Mouse (Mus musculus) bone marrow, adult 2 months (tissue): ENCODE data around the gene Usf1. TPM values are rescaled to one million over a fixed set of nuclear protein-coding genes. Genes with fewer than 3 reads are reported as not detected.
A peak's percentile ranks its signal among the peaks of the same experiment; 100 is the strongest.

Experiments used
- H3K27ac ChIP-seq: fragments of 200-500 bp; 2 replicates; pipeline ENCODE4 v1.5.1; 2012; ENCODE audit warnings: low read depth, mild to moderate bottlenecking, control low read depth, inconsistent platforms, low read length; ENCODE audit not compliant: control insufficient read depth, poor library complexity, insufficient read depth
- H3K4me1 ChIP-seq: fragments of 200-500 bp; 2 replicates; pipeline ENCODE4 v1.6.1; 2011; ENCODE audit warnings: low read length; ENCODE audit not compliant: control insufficient read depth, insufficient read depth
- H3K4me3 ChIP-seq: fragments of 200-500 bp; replicated peaks from 2 replicates; pipeline ENCODE3; 2011; ENCODE audit warnings: mild to moderate bottlenecking, low read depth, low read length, control low read depth; ENCODE audit not compliant: control insufficient read depth
- CTCF ChIP-seq: fragments of 200-500 bp; IDR thresholded peaks from 2 replicates; pipeline ENCODE4 v1.5.1; 2011; ENCODE audit warnings: low read length, control low read depth; ENCODE audit not compliant: control insufficient read depth, insufficient read depth
- POLR2A ChIP-seq: fragments of 200-500 bp; IDR thresholded peaks from 2 replicates; pipeline ENCODE4 v1.6.1; 2011; ENCODE audit warnings: low read depth, mild to moderate bottlenecking, control low read depth, low read length, borderline replicate concordance; ENCODE audit not compliant: control insufficient read depth
- WGBS: fragments of 180-500 bp; shearing (Covaris S2); methylation state at CpG from one replicate; pipeline ENCODE4 v1.1.7; 2018; 5-methylcytosine and 5-hydroxymethylcytosine counted together
- polyA plus RNA-seq: library from polyadenylated mRNA; stranded (reverse); fragments of >200 nt; gene quantifications from 2 replicates; pipeline ENCODE4 v1.2.4, GENCODE M21; 2011; ENCODE audit warnings: low replicate concordance; ENCODE audit not compliant: missing spikeins, insufficient read depth, insufficient read length

Gene Usf1
- polyA plus RNA-seq, 1 experiment, result 92.2 TPM

DNA sequence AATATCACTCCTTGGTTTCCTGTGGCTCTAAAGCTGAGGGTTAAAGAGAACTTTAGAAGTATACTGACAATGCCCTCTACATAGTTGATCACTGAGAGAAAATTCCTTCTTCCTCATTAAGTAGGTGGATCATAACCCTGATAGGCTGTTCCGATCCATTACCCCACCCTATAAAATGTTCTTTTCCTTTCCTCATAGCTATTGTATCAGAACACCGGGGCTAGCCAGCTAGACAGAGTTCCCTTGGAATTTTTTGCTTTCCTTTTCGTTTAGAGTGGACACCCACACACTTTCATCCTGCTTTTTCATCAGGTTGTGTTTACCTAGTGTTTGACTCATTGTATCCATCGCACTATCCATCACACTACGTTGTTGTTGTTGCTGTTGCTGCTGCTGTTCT lies 13.5 kb downstream of the Usf1 start:
- TF ChIP-seq CTCF, result no peak
- H3K27ac ChIP-seq, result no peak overlapping the region
- H3K4me3 ChIP-seq, result no peak overlapping the region
- WGBS, result 74% methylated on average over 5 of the region's 5 CpGs
- H3K4me1 ChIP-seq, result no peaks in the 10 kb centered on the region

DNA sequence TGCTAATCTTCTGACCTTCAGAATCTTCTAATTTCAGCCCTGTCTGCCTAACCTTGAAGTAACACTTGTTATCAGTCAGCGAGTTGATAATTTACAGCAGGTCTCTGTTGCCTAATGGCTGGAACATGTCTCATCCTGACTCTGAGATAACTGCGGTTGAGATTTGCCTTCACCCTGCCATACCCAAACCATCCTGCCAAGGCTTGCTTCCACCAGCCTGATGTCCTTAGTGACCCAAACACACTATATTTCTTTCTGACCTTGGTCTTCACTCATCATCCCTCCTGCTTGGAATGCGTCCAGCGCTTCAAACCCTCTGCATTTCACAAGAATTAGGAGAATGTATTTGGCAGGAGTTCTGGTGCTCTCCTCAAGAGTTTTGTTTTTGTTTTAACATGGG lies 14.0 kb downstream of the Usf1 start:
- no peak overlapping the region for H3K27ac ChIP-seq
- no peaks in the 10 kb centered on the region for H3K4me1 ChIP-seq
- 83% methylated on average over 4 of the region's 4 CpGs for WGBS
- no peak overlapping the region for H3K4me3 ChIP-seq
- TF ChIP-seq CTCF (no peak), POLR2A (no peak)

DNA sequence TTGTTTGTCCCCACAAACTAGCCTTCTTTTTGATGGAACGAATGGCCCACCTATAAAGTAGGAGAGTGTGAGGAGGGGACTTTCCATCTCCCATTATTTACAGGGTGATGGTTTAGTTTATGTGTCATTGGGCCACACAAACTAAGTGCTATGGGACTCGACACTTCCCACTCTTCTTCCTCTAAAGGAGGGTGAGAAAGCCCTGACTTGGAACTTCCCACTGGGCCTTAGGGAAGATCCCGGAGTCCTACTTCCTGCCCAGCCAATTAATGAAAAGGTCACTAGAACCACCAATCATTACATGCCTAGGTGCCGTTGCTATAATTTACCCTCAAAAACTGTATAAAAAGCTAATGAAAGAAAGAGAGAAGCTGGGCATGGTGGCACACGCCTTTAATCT lies 21.0 kb downstream of the Usf1 start:
- Histone ChIP-seq H3K4me3 (no peak overlapping the region), H3K4me1 (no peaks in the 10 kb centered on the region; the same call in 1 of the 2 replicates), H3K27ac (no peak overlapping the region)
- WGBS, result 71% methylated on average over 5 of the region's 5 CpGs
- no peak for TF ChIP-seq CTCF
- no peak for TF ChIP-seq POLR2A

DNA sequence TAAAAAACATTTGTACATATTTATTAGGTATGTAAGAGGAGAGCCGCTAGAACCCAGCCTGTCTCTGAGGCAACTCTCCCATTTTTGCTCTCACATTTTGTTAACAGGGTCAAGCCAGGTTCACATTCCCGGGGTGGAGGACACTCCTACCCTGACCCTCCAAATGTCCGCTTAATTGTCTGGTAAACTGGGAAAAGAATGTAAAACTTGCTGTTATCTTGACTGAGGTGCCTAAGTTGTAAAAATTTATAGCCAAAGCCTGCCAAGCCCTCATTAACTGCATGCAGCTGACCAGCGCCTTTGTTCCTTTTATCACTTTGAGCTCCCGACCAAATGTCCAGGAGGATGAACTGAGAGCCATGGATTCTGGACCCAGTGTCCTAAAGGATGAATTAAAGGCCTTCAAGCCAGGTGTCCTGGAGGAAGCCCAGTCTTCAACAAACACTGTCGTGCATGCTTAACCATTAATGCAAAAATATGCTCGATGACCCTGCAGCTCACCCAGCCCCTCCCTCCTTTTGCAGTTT lies 24.2 kb downstream of the Usf1 start:
- WGBS, result 74% methylated on average over 7 of the region's 7 CpGs
- no peak overlapping the region for H3K4me3 ChIP-seq
- no peaks in the 10 kb centered on the region; the same call in 1 of the 2 replicates for H3K4me1 ChIP-seq
- TF ChIP-seq POLR2A, result no peak
- TF ChIP-seq CTCF, result no peak
- H3K27ac ChIP-seq, result no peak overlapping the region

DNA sequence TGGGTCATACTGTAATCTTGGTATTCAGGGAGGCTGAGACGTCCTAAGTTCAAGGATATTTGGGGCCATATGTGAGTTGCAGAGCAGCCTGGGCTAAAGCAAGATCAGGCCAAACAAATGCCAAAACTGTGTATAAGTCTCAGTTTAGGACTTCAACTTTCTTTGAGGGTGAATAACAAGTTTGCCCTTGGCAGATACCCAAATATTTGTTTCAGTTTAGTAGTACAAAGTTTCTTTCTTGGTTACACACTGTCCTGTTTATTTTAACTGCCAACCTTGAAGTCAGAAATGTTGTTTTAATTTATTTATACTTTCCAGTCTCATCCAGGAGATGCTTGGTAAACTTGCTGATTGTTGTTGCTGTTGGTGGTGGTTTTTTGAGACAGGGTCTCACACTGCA lies 24.9 kb downstream of the Usf1 start:
- 68% methylated on average over 1 of the region's 1 CpGs for WGBS
- Histone ChIP-seq H3K4me3 (no peak overlapping the region), H3K27ac (no peak overlapping the region), H3K4me1 (no peaks in the 10 kb centered on the region; the same call in 1 of the 2 replicates)
- TF ChIP-seq POLR2A (no peak), CTCF (no peak)

DNA sequence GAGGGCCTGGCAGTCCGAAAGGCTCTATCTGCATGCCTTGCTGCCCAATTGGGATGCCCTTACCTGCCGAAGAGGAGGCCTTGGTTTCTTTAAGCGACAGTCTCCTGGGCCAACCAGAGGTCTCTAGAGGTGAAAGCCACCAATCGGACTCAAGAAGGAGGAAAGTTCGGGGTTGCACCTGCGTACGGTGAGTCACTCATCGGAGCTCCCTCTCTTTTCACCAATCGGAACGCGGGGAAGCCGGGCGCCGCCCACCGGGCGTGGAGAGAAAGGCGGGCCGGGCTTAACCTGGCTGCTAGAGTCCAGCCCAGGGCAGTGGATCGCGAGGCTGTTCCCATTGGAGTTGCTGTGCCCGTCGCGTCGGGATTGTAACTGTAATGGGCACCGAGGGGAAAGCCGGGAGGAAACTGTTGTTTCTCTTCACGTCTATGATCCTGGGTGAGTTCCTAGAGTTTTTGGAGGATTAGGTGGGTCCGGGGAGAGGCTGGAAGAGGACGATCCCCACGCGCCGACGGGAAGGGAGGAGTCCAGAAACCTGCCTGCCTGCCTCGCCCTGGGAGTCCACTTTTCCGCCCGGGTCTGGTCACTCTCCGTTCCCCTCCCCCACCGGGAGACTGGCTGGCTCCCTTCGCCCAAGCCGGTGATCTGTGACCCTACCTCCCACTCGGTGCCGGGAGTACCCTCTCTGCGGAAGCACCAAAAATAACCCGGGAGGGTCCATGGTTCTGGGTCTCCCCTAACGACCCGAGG lies 26.3 kb downstream of the Usf1 start, which contains the start of gene F11r:
Gene F11r (plus strand): TSS at position 272 of the 750 bp plus-strand sequence.
- Histone ChIP-seq H3K4me3 (peak within 1 kb of the TSS; percentile 16), H3K27ac (no peak within 1 kb of the TSS), H3K4me1 (peaks cover 3% of the 10 kb centered on the region)
- TF ChIP-seq POLR2A (peak; percentile 20; the same call in 1 of the 2 replicates), CTCF (no peak)
- WGBS, result 2% methylated on average over 46 of the region's 46 CpGs

DNA sequence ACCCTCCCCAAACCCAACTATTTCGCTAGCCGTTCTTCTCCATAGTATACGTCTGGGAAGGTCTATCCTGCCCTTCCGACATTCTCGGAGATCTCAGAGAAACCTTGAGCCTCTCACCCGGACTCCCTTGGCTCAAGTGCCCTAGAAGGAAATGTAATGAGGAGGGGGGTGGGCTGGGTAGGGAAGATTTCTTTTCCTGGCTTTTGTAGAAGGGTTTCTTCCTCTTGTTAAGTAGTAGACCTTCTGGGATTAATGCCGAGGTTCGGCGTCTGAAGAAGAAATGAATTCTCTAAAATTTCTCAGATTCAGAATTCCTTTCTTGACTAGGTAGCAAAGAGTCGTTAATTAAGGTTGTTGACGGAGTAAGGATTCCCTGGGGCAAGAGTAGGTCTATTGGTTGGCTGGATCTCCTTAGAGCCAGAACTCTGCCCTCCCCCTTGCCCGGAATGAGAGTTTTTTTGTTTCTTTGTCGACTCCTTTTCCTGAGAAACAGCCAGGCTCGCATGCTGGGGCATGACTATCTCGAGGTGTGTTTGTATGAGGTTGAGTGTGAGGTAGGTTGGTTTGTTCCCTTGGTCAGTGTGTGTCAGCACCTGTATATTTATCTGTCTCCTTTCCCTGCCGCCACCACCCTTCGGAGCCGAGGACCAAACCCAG lies 27.0 kb downstream of the Usf1 start:
- Histone ChIP-seq H3K27ac (no peak overlapping the region), H3K4me1 (peaks cover 3% of the 10 kb centered on the region)
- 6% methylated on average over 18 of the region's 18 CpGs for WGBS

DNA sequence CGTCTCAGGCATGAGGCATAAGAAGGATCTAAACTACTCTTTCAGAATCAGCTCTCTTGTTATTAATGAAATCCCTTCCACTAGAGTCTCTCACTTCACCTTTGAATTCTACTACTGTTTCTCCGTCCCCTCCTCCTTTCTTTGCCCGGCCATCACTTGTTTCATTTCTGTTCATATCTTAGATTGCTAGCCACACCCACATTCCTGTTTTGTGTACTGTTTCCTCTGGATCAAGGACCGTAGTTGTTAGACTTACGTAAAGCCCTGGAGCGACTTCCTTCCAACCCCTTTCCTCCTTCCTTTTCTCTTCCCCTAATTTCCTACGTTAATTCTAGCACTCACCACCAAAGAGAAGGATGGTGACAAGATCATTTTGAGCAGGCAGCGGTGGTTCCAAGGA lies 28.0 kb downstream of the Usf1 start:
- peaks cover 3% of the 10 kb centered on the region for H3K4me1 ChIP-seq
- H3K27ac ChIP-seq, result no peak overlapping the region
- TF ChIP-seq POLR2A (no peak), CTCF (no peak)
- no peak overlapping the region for H3K4me3 ChIP-seq
- WGBS, result 33% methylated on average over 8 of the region's 8 CpGs

More for the DNA sequence above, 27.0 kb downstream of the Usf1 start:
- no peak for TF ChIP-seq POLR2A
- no peak for TF ChIP-seq CTCF
- H3K4me3 ChIP-seq, result no peak overlapping the region
